Mouse (Mus musculus) left cerebral cortex, adult 18-20 months (tissue): Measurements from ENCODE around the gene Mfap1a. TPM values are rescaled to one million over a fixed set of nuclear protein-coding genes. Genes with fewer than 3 reads are reported as not detected.
"Not testable (repeated sequence)": the region's sequence is repeated elsewhere in the genome, so short reads cannot be mapped to it uniquely, and the experiment has no call there.

Experiments used
- DNase-seq, 2 experiments: peaks; one replicate each; pipeline ENCODE4 v3.0.0; 2021 to 2022; ENCODE audit warnings: low spot score in 2 of 2, mixed read lengths in 1 of 2
- long read RNA-seq, 2 experiments: library from polyadenylated mRNA; stranded (forward); transcript quantifications; one replicate each; pipeline ENCODE4 v2.0.0; 2021
- total RNA-seq, 2 experiments: library from RNA; stranded (reverse); gene quantifications; 2 replicates each; pipeline ENCODE4 v1.2.3; 2021

Mfap1a gene
- 10 to 100 TPM; 27.9 to 34.0 TPM for total RNA-seq
- long read RNA-seq, experiment 1, full-length matches to known transcripts: 30 of 34 reads
- long read RNA-seq, experiment 1, partial matches to known transcripts: 1 of 34 reads
- long read RNA-seq, experiment 1, other reads (novel, unspliced or antisense): 3 of 34 reads
- long read RNA-seq, experiment 2, full-length matches to known transcripts: 15 of 16 reads
- long read RNA-seq, experiment 2, partial matches to known transcripts: 0 of 16 reads
- long read RNA-seq, experiment 2, other reads (novel, unspliced or antisense): 1 of 16 reads

DNA sequence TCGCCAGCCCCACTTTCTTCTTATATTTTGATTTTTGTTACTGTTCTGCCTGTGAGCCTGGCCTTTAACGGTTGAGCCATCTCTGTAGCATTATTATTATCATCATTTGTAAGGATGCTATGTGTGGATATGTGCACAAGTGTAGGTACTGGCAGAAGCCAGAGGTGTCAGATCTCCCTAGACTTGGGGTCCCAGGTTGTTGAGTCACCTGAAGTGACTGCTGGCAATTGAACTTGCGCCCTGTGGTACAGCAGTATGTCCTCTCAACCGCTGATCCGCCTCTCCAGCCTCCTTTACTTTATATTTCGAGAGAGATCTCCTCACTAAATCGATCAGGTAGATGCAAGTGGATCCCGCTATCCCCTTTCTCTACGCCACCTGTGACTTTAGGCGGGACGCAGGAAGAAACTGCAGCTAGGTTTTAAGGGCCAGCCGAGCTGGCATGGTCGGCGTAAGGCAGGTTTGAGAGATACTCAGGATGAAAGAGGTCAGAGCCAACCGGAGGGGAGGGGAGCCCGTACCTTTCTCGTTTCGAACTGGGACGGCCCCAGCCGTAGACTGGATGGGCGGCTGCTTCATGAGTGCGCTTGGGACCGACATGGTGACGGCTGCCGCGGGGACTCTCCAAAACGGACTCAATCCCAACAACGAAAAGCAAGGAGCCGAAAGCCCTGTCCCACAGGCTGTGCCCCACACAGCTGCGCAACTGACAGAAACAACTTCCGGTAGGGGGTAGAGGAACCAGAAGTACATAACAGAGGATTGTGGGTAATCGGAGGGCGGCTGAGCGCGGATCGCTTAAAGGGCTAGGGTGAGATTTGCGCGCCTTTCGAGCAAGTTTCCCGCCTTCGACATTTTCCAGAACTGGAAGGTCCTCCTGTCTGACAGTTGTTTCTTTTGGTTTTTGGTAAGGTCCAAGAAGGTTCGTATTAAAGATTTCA is at the start of gene Mfap1a, which contains the start of gene Wdr76:
Mfap1a (minus strand) TSS at position 724 of the 941 bp plus-strand sequence.
Wdr76 (plus strand) TSS at position 782 of the 941 bp plus-strand sequence.
- DNase-seq: peak; percentile 84

DNA sequence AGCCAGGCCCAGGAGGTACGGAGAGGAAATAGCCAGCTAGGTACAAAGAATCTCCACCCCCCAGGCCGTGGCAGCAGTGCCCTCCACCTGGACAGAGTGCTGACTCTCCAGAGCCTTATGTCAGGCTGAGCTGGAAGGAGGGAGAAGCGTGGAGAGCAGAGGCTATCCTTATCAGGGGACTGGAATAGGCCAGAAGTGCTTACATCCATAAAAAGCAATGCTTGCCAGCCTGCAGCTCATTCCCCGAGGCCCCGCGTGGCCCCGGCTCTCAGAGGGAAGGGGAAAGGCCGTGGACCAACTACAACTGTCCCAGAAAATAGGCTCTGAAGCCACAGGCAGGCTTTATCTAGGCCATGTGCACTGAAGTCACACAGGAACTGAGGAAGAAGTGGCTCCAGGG is 44.8 kb upstream of the Mfap1a start:
- no peak for DNase-seq

DNA sequence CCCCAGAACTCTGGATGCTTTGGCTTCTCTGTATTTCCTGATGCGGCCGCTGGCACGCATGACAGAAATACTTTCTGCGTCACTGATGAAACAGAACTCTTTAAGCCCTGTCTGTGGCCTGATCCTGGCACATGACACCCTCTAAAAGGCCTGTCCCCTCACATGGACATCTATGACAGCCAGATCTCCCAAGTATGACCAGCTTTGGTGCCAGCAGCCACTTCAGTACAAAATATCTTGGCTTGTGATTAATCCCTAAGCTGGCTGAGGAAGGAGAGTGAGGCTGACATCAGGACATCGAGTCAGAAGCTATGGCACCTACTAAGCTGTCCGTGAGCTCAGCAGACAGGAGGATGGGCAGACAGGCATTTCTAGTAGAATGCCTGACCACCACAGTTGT is 43.2 kb upstream of the Mfap1a start:
- no peak for DNase-seq

DNA sequence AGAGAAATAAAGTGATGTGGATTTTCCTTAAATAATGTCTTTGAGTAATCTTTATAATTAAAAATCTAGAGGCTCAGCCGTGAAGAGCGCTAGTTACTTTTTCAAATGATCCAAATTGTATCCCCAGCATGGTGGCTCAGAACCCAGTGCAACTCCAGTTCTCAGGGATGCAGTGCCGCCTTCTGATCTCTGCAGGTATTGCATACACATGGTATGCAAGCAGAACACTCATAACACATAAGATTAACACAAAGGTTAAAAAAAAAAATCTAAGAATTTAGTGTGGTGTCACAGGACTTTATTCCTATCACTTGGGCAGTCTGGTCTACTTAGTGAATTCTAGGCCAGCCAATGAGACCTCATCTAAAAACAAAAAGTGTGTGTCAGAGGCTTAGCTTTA is 38.4 kb upstream of the Mfap1a start:
- DNase-seq: no peak

DNA sequence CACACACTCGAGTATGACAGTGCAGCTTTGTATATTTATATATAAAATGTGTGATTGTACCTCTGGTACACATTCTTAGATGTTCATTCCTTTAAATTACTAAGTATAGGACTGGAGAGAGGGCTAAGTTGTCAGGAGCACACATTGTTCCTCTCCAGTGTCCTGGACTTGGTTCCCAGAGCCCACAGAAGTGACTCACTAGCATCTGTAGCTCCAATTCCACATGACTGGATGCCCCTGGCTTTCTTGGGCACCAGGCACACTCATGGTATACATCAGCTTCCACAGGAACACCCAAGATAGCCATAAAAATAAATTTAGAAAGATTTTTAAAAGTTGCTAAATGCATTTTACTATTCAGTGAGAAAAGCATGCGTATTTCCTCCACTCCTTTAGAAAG is 18.6 kb upstream of the Mfap1a start:
- DNase-seq: peak; percentile 58 to 69

DNA sequence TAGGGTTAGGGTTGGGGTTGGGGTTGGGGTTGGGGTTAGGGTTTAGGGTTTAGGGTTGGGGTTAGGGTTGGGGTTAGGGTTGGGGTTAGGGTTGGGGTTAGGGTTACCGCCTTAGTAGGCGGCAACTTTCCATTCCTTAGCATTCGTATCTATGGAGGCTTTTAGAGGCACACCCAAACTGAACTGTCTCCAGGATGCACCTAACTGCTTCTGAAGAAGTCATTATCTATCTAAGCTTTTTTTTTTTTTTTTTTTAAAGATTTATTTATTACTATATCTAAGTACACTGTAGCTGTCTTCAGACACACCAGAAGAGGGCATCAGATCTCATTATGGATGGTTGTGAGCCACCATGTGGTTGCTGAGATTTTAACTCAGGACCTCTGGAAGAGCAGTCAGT is 16.4 kb upstream of the Mfap1a start:
- DNase-seq: not testable (repeated sequence)

DNA sequence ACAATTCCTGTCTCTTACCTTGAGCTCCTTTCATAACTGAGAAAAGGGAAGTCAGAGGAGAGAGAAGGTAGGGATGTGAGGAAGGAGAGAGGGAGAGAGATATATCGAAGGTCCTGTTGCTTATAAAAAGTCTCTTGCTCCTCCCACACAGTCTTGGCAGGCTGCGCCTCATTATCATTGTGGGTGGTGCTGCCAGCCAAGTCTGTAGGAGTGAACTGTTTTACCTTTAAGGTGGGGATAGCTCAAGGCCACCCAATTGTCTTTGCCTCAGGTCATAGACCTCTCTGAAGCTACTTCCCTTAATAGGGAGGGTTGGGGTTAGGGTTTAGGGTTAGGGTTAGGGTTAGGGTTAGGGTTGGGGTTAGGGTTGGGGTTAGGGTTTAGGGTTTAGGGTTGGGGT is 15.5 kb upstream of the Mfap1a start:
- DNase-seq: peak; percentile 46 to 61

DNA sequence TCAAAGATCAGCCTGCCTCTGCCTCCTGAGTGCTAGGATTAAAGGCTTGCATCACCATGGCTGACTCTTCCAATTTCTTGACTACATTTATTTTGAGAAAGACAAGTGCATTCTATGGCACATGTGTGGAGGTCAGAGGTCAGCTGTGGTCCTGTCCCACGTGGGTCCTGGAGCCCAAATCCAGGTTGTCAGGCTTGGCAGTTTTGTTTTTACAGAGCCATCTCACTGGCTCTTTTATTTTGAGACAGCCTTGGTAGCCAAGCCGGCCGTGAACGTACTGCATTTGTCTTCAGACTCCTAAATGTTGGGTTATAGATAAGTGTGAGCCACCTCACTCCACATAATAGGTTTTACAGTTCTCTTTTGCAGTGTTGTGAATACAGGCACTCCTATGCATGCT is 12.2 kb upstream of the Mfap1a start:
- DNase-seq: not testable (repeated sequence)

DNA sequence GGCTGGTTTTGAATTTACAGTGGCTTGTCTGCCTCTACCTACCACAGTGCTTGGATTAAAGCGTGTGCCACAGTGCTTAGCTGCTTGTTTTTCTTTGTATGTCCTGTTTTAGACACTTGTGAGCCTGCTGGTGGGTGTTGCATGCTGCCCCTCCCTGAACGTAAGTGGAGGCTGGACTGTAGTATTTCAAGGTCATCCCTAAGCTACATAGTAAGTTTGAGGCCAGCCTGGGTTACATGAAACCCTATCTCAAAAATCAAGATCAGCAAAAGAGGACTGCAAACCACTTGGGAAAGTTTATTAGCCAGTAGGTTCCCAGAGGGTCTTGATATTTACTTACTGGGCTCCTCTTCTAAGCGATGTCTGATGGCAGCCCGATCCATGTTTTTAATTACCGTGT is 11.6 kb upstream of the Mfap1a start:
- DNase-seq: no peak

DNA sequence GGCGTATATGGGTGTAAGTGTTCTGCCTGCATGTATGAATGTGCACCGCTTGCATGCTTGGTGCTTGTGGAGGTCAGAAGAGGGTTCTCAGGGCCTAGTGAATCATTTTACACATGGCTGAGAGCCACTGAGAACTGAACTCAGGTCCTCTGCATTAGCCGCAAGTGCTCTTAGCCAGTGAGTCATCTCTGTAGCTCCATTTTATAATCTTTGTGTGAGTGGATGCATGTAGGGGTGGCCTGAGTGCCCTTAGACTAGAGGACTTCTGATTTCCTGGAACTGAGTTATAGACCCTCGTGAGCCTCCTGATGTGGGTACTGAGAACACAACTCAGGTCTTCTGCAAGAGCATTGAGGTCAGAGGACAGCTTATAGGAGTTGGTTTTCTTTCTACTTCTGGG is 7.7 kb upstream of the Mfap1a start:
- DNase-seq: no peak

DNA sequence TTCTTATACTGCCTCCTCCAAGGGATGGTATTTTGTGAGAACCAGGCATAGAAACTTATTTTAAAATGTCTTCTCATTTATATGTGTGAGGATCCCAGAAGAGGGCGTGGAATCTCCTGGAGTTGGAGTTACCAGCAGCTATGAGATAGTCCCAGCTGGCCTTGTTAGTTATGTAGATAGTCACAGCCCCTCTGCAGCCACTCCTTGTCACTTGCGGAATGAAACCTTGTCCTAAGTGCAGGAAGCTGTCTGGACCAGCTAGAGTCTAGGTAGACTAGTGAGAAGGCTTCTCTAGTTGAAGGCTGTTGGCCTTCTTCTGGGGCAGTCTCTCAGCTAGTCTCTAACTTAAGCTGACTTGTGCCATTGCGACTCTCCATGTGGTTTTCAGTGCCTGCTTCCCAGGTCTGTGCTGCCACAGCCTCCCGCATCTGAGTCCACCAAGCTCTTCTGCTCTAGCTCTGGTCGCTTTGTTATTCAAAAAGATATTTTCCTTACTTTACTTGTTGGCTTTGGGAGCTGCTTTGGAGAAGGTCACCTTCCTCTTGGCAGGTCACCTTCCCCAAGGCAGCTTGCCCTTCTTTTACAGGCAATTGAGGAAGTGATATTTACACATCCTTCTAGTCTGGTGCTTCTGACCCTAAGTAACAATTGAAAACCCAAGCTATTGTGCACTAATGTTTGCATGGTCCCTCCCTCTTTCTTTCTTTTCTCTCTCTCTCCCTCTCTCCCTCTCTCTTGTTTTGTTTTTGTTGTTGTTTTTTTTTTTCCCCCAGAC is 6.7 kb upstream of the Mfap1a start:
- not testable (repeated sequence) for DNase-seq

DNA sequence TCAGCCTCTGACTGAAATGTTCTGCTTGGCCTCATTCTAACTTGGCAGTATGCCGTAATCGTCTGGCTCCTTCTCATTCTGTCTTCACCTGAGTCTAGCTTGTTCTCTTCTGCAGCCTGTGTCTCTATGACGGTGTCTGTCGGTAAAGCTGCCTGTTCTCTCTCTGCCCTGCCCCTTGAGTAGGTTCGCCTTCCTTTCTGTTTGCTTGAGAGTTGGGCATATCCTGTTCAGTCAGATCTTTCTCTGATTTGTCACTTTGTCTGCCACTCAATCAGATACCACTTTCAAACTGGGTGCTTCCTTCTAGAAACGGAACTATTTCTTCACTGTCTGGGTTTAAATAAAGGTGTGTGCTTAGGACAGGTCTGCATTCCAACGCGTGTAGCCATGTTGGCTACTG is 4.9 kb upstream of the Mfap1a start:
- DNase-seq: no peak

DNA sequence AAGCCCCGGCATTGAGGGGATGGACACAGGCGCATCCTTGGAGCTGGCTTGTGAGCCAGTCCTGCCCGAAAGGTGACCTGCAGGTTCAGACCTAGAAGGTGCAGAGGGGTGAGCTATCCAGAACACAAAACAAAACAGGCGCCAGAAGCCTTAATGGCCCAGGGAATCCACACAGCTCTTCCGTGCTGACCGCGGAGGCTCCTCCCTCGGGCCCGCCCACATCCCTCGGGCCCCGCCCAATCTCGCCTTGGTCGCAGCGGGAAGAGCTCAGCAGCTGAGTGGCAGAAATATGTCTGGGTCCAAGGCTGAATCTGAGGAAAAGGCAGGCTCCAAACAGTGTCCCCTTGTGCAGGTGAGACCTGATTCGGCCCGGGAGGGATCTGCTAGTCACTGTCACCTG is 3.1 kb upstream of the Mfap1a start:
- DNase-seq: peak; percentile 65 to 71

DNA sequence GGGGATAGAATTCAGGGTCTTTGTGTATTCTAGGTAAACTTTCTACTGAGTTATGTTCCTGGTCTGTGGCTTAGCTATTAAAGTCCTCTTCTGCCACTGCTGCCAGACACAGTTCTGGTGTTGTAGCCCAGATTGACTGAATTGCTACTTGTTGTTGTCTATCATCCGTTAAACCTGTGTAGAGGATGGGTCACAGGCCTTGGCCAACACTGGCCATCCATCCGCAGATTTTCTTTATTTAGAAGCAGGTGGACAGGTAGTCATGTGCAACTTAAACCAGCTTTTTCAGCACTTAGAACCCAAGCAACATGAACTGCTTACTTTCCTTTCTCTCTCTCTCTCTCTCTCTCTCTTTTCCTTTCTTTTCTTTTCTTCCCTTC is 1.5 kb upstream of the Mfap1a start:
- DNase-seq: no peak

DNA sequence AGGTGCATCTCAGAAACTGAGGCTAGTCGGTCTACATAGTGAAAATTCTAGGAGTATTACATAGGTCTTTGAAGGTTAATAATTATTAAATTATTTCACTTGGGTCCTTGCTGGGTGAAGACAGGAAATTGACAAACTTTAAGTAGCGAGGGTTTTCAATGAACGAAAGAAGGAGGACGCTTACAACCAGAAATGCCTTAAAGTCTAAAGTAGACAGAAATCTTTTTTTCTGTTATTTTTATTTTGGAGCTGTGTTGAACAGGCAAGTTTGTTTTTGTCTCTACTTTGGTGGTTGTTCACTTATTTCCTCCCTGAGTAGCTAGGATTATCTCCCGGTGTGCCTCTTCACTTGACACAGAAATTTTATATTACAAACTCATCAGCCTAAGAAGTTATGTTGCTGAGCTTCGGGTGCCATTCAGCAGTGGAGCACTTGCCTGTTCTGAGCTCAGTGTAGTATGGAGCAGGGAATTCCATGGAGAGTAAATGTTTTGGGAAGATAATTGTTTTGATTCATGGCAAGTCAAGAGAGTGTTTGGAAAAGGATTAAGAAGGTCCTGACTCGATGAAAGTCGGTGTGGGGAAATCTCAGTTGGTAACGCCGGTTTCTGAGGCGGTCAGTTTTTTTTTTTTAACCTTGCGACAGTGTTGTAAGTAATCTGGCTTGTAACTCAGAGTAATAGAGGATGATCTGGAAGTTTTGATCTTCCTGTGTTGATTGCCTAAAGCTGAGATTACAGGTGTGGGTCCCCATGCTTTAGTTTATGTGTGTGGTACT is 897 bp upstream of the Mfap1a start:
- no peak for DNase-seq

DNA sequence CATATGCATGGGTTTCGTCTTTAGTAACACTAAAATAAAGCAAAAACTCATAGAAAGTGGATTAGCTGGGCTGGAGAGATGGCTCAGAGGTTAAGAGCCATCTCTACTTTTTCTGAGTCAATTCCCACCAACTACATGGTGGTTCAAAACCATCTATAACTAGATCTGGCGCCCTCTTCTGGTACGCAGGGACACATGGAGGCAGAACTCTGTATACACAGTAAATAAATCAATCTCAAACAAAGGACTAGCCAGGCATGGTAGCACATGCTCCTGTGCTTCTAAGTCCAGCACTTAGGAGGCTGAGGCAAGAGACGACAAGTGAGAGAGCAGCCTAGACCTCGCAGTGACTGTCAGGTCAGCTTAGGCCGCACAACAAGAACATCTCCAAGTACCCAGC is 4.9 kb downstream of the Mfap1a start:
- DNase-seq: not testable (repeated sequence)

DNA sequence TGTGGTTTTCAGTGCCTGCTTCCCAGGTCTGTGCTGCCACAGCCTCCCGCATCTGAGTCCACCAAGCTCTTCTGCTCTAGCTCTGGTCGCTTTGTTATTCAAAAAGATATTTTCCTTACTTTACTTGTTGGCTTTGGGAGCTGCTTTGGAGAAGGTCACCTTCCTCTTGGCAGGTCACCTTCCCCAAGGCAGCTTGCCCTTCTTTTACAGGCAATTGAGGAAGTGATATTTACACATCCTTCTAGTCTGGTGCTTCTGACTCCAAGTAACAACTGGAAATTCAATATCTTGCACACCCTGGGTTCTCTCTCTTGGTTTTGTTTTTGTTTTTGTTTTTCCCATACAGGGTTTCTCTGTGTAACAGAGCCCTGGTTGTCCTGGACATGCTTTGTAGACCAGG is 22.1 kb downstream of the Mfap1a start:
- DNase-seq: not testable (repeated sequence)

DNA sequence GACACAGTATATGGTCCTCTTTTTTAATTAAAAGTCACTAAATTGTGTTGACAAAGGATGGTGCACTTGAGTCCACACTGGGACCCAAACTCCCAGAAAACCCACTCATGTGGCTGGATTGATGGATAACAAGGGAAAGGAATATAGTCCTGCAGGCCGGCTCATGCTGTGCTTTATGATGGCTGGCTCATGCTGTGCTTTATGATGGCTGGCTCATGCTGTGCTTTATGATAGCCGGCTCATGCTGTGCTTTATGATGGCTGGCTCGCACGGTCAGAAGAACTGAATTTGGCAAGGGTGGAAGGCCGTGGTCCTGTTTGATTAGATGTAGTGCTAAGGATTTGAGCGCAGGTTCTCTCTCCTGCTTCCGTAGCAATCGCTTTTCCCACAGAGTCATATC is 22.9 kb downstream of the Mfap1a start:
- DNase-seq: no peak

DNA sequence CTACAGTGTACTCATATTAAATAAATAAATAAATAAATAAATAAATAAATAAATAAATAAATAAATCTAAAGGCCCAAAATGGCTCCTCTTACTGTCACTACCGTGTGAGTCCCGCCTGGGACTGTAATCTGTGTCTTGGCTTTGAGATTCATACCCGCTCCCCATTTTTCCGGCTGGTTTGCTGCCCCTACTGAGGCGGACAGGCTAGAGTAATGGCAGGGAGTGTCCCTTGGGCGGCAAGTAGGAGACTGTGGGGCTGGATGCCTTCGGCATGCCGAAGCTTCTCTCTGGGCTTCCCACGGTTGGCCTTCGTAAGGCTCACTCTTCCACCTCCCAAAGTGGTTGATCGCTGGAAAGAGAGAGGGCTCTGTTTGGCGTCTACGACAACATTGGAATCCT is 25.5 kb downstream of the Mfap1a start:
- not testable (repeated sequence) for DNase-seq

DNA sequence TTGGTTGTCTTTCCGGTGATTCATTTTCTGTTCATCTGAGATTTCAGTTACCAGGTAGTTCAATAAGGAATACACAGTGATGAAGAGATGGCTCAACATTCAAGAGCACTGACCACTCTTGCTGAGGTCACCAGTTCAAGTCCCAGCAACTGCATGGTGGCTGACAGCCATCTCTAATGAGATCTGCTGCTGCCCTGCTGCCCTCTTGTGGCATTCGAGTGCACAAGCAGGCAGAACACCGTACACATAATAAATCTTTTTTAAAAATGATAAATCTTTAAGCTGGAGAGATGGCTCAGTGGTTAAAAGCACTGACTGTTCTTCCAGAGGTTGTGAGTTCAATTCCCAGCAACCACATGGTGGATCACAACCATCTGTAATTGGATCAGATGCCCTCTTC is 26.0 kb downstream of the Mfap1a start:
- no peak for DNase-seq
